Mouse (Mus musculus): ENCODE measurements around the gene Fam171a1. TPM values are rescaled to one million over a fixed set of nuclear protein-coding genes. Genes with fewer than 3 reads are reported as not detected.

Gene Fam171a1
- polyA plus RNA-seq, 1 experiment from 2014 or later = 62.0 TPM

DNA sequence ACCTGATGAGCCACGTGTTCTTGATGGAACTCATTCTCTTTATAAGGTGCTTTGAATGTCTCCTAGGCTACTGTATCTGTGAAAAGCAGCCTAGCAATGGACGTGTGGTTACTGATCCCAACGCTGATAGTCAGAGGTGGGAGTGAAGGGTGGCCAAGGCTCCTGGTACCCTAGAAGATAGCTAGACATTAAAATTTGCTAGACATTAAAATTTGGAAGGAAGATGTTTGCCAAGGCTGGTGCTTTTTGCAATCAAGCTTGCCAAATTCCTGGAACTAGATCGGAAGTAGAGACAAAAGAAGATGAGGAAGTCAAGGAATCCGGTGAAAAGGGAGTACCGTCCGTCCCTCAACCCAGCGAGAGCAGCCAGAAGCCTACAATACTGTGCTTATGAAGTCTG, 34.7 kb downstream of the Fam171a1 start:
- 87% methylated on average over 8 of the region's 8 CpGs for WGBS
- Histone ChIP-seq H3K9me3 (ENCODE audit: low read length) (no peaks in the 10 kb centered on the region), H3K4me1 (ENCODE audit: insufficient read depth, low read length) (0 out of 2 replicates have a peak, but pooled peaks cover 6% of the 10 kb centered on the region), H3K4me3 (ENCODE audit: low read length) (no peak overlapping the region), H3K4me2 (replicated peaks; ENCODE audit: low read depth, low read length) (no peak overlapping the region), H3K9ac (replicated peaks; ENCODE audit: low read length) (no peak overlapping the region), H3K27ac (ENCODE audit: low read length) (no peak overlapping the region), H3K36me3 (ENCODE audit: insufficient read depth, low read length) (no peaks in the 10 kb centered on the region), H3K27me3 (ENCODE audit: insufficient read depth, low read length) (no peaks in the 10 kb centered on the region)
- no peak for ATAC-seq (ENCODE audit: low FRiP score, low TSS enrichment)

DNA sequence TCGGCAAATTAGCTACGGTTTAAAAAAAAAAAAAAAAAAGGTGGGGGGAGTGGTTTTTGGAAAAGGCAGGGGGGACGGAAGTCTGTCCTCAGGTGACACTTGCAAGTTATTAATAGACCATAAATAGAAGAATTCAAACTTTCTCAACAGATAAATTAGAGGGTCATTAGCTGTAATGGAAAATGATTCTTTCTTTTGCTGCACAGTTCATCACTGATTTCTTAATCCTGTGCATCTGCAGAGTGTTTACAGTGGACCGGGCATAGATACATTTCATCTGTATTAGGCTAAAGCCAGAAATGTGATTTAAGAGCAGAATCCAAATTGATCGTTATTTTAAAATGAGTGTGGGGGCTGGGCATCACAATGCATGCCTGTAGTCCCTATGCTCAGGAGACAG, 36.3 kb downstream of the Fam171a1 start:
- no peaks in the 10 kb centered on the region for H3K27me3 ChIP-seq (ENCODE audit: insufficient read depth, low read length)
- H3K36me3 ChIP-seq (ENCODE audit: insufficient read depth, low read length) = no peaks in the 10 kb centered on the region
- no peak overlapping the region for H3K4me3 ChIP-seq (ENCODE audit: low read length)
- H3K4me1 ChIP-seq (ENCODE audit: insufficient read depth, low read length) = 0 out of 2 replicates have a peak, but pooled peaks cover 6% of the 10 kb centered on the region
- no peak overlapping the region for H3K9ac ChIP-seq (replicated peaks; ENCODE audit: low read length)
- H3K9me3 ChIP-seq (ENCODE audit: low read length) = no peaks in the 10 kb centered on the region
- no peak overlapping the region for H3K27ac ChIP-seq (ENCODE audit: low read length)
- WGBS = 60% methylated on average over 5 of the region's 5 CpGs
- H3K4me2 ChIP-seq (replicated peaks; ENCODE audit: low read depth, low read length) = no peak overlapping the region
- no peak for ATAC-seq (ENCODE audit: low FRiP score, low TSS enrichment)

GRCm38 (mm10) chr2:3151336-3151735, 37.3 kb downstream of the Fam171a1 start:
- no peak overlapping the region for H3K4me3 ChIP-seq (ENCODE audit: low read length)
- no peaks in the 10 kb centered on the region for H3K9me3 ChIP-seq (ENCODE audit: low read length)
- no peak overlapping the region for H3K27ac ChIP-seq (ENCODE audit: low read length)
- ATAC-seq (ENCODE audit: low FRiP score, low TSS enrichment) = no peak
- no peaks in the 10 kb centered on the region for H3K27me3 ChIP-seq (ENCODE audit: insufficient read depth, low read length)
- no peak overlapping the region for H3K4me2 ChIP-seq (replicated peaks; ENCODE audit: low read depth, low read length)
- 0 out of 2 replicates have a peak, but pooled peaks cover 6% of the 10 kb centered on the region for H3K4me1 ChIP-seq (ENCODE audit: insufficient read depth, low read length)
- H3K36me3 ChIP-seq (ENCODE audit: insufficient read depth, low read length) = no peaks in the 10 kb centered on the region
- H3K9ac ChIP-seq (replicated peaks; ENCODE audit: low read length) = no peak overlapping the region
- WGBS = 77% methylated on average over 3 of the region's 3 CpGs

- WGBS = 98% methylated on average over 1 of the region's 1 CpGs
- H3K36me3 ChIP-seq (ENCODE audit: insufficient read depth, low read length) = no peaks in the 10 kb centered on the region
These were observed 40.2 kb downstream of the Fam171a1 start for GRCm38 (mm10) chr2:3154091-3154665.

GRCm38 (mm10) chr2:3154986-3155385, 41.0 kb downstream of the Fam171a1 start:
- 78% methylated on average over 2 of the region's 2 CpGs for WGBS
- no peak overlapping the region for H3K4me2 ChIP-seq (replicated peaks; ENCODE audit: low read depth, low read length)
- no peak overlapping the region for H3K9ac ChIP-seq (replicated peaks; ENCODE audit: low read length)
- H3K27me3 ChIP-seq (ENCODE audit: insufficient read depth, low read length) = no peaks in the 10 kb centered on the region
- H3K36me3 ChIP-seq (ENCODE audit: insufficient read depth, low read length) = no peaks in the 10 kb centered on the region
- peaks cover 26% of the 10 kb centered on the region for H3K4me1 ChIP-seq (ENCODE audit: insufficient read depth, low read length)
- H3K4me3 ChIP-seq (ENCODE audit: low read length) = no peak overlapping the region
- no peaks in the 10 kb centered on the region for H3K9me3 ChIP-seq (ENCODE audit: low read length)
- H3K27ac ChIP-seq (ENCODE audit: low read length) = no peak overlapping the region
- no peak for ATAC-seq (ENCODE audit: low FRiP score, low TSS enrichment)

More at GRCm38 (mm10) chr2:3154091-3154665, 40.2 kb downstream of the Fam171a1 start:
- Histone ChIP-seq H3K27ac (ENCODE audit: low read length) (no peak overlapping the region), H3K4me1 (ENCODE audit: insufficient read depth, low read length) (peaks cover 26% of the 10 kb centered on the region), H3K4me2 (replicated peaks; ENCODE audit: low read depth, low read length) (no peak overlapping the region), H3K9ac (replicated peaks; ENCODE audit: low read length) (no peak overlapping the region), H3K27me3 (ENCODE audit: insufficient read depth, low read length) (no peaks in the 10 kb centered on the region), H3K4me3 (ENCODE audit: low read length) (no peak overlapping the region), H3K9me3 (ENCODE audit: low read length) (no peaks in the 10 kb centered on the region)
- no peak for ATAC-seq (ENCODE audit: low FRiP score, low TSS enrichment)

DNA sequence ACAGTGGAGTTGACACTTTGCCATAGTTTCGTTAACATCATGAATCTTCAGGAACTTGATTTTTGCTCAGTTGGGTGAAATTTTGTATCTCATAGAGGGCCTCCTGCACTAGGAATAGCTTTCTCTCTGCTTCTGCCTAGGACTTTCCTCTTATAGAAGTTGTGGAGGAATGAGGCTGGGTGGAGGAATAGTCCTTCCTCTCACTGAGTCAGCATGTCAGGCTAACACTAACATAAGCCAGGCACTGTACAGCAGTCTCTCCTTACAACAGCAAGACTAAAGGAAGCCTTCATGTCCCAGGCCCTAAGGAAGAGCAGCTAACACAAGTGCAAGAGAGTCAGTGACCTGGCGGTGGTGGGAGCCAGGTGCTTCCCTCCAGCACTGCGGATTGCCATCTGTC, 43.0 kb downstream of the Fam171a1 start:
- no peak overlapping the region for H3K27ac ChIP-seq (ENCODE audit: low read length)
- H3K9me3 ChIP-seq (ENCODE audit: low read length) = no peaks in the 10 kb centered on the region
- H3K36me3 ChIP-seq (ENCODE audit: insufficient read depth, low read length) = no peaks in the 10 kb centered on the region
- ATAC-seq (ENCODE audit: low FRiP score, low TSS enrichment) = no peak
- no peak overlapping the region for H3K9ac ChIP-seq (replicated peaks; ENCODE audit: low read length)
- H3K4me2 ChIP-seq (replicated peaks; ENCODE audit: low read depth, low read length) = no peak overlapping the region
- 75% methylated on average over 3 of the region's 3 CpGs for WGBS
- H3K4me1 ChIP-seq (ENCODE audit: insufficient read depth, low read length) = peaks cover 28% of the 10 kb centered on the region
- no peaks in the 10 kb centered on the region for H3K27me3 ChIP-seq (ENCODE audit: insufficient read depth, low read length)
- H3K4me3 ChIP-seq (ENCODE audit: low read length) = no peak overlapping the region

DNA sequence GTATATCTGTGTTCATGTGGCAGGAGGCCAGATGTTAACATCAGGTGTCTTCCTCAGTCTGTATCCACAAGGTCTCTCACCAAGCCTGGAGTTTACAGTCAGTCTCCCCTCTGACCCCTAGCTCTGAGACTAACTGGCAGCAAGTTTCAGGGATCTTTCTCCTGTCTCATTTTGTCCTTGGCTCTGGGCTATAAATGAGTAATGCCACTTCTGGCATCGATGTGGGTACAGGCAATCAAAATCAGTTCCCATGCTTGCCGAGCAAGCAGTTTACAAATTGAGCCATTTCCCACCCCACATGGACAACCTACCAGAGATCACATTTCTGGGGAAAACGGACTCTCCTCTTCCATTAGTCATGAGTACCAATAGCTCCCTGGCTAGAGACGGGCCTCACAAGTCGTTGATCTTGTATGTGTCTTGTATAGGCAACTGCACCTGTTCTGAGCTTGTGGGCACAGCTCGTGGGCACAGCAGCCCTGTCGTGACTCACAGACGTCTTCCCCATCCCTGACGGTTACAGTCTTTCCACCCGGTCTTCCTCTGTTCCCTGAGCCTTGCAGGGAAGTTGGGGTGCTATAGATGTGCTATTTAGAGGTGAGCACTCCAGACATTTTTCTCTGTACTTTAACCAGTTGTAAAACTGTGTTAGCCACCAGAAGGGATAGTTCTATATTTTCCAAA, 43.8 kb downstream of the Fam171a1 start:
- Histone ChIP-seq H3K4me3 (ENCODE audit: low read length) (no peak overlapping the region), H3K27ac (ENCODE audit: low read length) (no peak overlapping the region)

DNA sequence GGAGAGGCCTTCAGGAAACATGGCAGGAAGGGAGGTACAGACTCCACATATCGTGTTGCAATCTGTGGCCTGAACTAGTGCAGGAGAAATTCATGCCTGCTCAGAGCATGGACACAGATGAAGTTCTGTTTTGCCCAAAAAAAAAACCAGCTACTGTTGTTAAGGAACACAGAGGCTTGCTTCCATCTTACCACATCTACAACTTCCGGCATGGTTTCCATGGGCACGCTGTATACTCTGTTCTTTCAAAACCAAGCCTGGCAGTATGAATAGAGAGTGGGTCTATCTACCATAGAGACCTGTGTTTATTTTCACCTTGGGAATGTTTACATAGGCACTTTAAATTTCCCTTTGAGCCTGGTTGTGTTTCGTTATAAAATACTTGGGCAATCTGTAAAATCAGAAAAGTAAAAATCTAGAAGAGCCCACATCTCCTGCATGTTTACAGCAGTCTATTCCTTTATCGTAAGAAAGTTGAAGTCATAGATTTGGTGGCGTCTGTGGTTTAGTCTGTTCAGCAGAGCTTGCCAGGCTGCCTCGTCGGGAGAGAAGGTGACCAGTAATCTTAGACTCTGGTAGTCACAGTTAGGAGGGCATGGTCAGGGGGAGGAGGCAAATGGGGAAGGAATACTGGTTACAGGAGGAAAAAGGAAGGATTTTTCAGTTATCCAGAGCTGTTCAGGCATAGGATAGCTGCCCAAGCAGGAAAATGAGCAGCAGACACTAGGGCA, 44.8 kb downstream of the Fam171a1 start:
- no peak overlapping the region for H3K4me2 ChIP-seq (replicated peaks; ENCODE audit: low read depth, low read length)
- no peaks in the 10 kb centered on the region for H3K36me3 ChIP-seq (ENCODE audit: insufficient read depth, low read length)
- no peaks in the 10 kb centered on the region for H3K27me3 ChIP-seq (ENCODE audit: insufficient read depth, low read length)
- peaks cover 28% of the 10 kb centered on the region for H3K4me1 ChIP-seq (ENCODE audit: insufficient read depth, low read length)
- H3K9me3 ChIP-seq (ENCODE audit: low read length) = no peaks in the 10 kb centered on the region
- WGBS = 54% methylated on average over 8 of the region's 8 CpGs
- H3K9ac ChIP-seq (replicated peaks; ENCODE audit: low read length) = no peak overlapping the region
- no peak overlapping the region for H3K4me3 ChIP-seq (ENCODE audit: low read length)
- ATAC-seq (ENCODE audit: low FRiP score, low TSS enrichment) = no peak; the same call in 1 of the 2 replicates
- H3K27ac ChIP-seq (ENCODE audit: low read length) = no peak overlapping the region

More for the DNA sequence above, 43.8 kb downstream of the Fam171a1 start:
- no peaks in the 10 kb centered on the region for H3K36me3 ChIP-seq (ENCODE audit: insufficient read depth, low read length)
- H3K4me1 ChIP-seq (ENCODE audit: insufficient read depth, low read length) = peaks cover 28% of the 10 kb centered on the region
- H3K4me2 ChIP-seq (replicated peaks; ENCODE audit: low read depth, low read length) = no peak overlapping the region
- 58% methylated on average over 10 of the region's 10 CpGs for WGBS
- H3K9ac ChIP-seq (replicated peaks; ENCODE audit: low read length) = no peak overlapping the region
- H3K27me3 ChIP-seq (ENCODE audit: insufficient read depth, low read length) = no peaks in the 10 kb centered on the region
- ATAC-seq (ENCODE audit: low FRiP score, low TSS enrichment) = no peak
- H3K9me3 ChIP-seq (ENCODE audit: low read length) = no peaks in the 10 kb centered on the region

DNA sequence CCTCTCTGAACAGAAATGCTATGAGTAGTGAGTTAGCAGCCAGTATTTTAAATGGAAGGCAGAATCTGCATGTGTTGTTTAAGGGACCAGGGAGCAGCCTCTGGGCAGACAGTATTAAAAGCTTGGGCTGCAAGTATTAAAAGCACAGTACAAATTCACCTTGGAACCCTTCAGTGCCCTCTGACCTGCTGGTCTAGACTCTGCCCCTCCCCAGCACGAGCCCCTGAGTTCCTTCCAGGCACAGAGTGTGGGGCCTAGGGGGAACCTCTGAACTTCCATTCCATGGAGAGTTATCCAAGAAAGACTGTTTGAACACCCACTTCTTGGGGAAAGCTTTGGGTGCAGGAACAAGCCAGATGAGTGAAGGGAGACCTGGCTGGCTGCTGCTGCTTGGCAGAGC, 47.6 kb downstream of the Fam171a1 start:
- peaks cover 38% of the 10 kb centered on the region for H3K4me1 ChIP-seq (ENCODE audit: insufficient read depth, low read length)
- no peaks in the 10 kb centered on the region for H3K9me3 ChIP-seq (ENCODE audit: low read length)
- no peak overlapping the region for H3K4me3 ChIP-seq (ENCODE audit: low read length)
- H3K4me2 ChIP-seq (replicated peaks; ENCODE audit: low read depth, low read length) = no peak overlapping the region
- no peak for ATAC-seq (ENCODE audit: low FRiP score, low TSS enrichment)
- no peak overlapping the region for H3K27ac ChIP-seq (ENCODE audit: low read length)
- no peak overlapping the region for H3K9ac ChIP-seq (replicated peaks; ENCODE audit: low read length)
- H3K36me3 ChIP-seq (ENCODE audit: insufficient read depth, low read length) = no peaks in the 10 kb centered on the region
- no peaks in the 10 kb centered on the region for H3K27me3 ChIP-seq (ENCODE audit: insufficient read depth, low read length)
- 28% methylated on average over 1 of the region's 1 CpGs for WGBS
